Mouse (Mus musculus) intestine, embryonic 15.5 days (tissue): ENCODE data around the gene Gm20388. TPM values are rescaled to one million over a fixed set of nuclear protein-coding genes. Genes with fewer than 3 reads are reported as not detected.
"Not testable (repeated sequence)": the region's sequence is repeated elsewhere in the genome, so short reads cannot be mapped to it uniquely, and the experiment has no call there.

ENCODE experiments used
- ATAC-seq: fragments of 200-750 bp; cut with Nextera tagmentation; 2 replicates; pipeline ENCODE4 v1.8.0; 2017; ENCODE audit warnings: moderate TSS enrichment, moderate library complexity
- H3K27ac ChIP-seq: fragments of 300-500 bp; sonication (generic); 2 replicates; pipeline ENCODE4 v1.5.1; 2015; ENCODE audit warnings: mild to moderate bottlenecking, inconsistent platforms
- H3K27me3 ChIP-seq: fragments of 300-500 bp; sonication (generic); replicated peaks from 2 replicates; pipeline ENCODE4 v1.6.1; 2015; ENCODE audit warnings: inconsistent platforms
- H3K36me3 ChIP-seq: fragments of 300-500 bp; sonication (generic); 2 replicates; pipeline ENCODE4 v1.6.1; 2015; ENCODE audit warnings: inconsistent platforms
- H3K4me1 ChIP-seq: fragments of 300-500 bp; sonication (generic); replicated peaks from 2 replicates; pipeline ENCODE4 v1.6.1; 2015; ENCODE audit warnings: inconsistent platforms
- H3K4me2 ChIP-seq: fragments of 300-500 bp; sonication (generic); replicated peaks from 2 replicates; pipeline ENCODE4 v1.6.1; 2015; ENCODE audit warnings: mild to moderate bottlenecking, inconsistent platforms
- H3K4me3 ChIP-seq: fragments of 300-500 bp; sonication (generic); replicated peaks from 2 replicates; pipeline ENCODE4 v1.5.1; 2015; ENCODE audit warnings: inconsistent platforms
- H3K9ac ChIP-seq: fragments of 300-500 bp; sonication (generic); 2 replicates; pipeline ENCODE4 v1.6.1; 2015; ENCODE audit warnings: inconsistent platforms
- H3K9me3 ChIP-seq: fragments of 300-500 bp; sonication (generic); 2 replicates; pipeline ENCODE4 v1.6.1; 2016; ENCODE audit warnings: inconsistent platforms
- WGBS: fragments of 180-500 bp; shearing (Covaris S2); methylation state at CpG from one replicate; pipeline ENCODE4 v1.1.7; 2015; 5-methylcytosine and 5-hydroxymethylcytosine counted together
- polyA plus RNA-seq: library from polyadenylated mRNA; unstranded; fragments of >200 nt; fragmentation: Nextera tagmentation; extraction: Ambion mirVana; gene quantifications from 2 replicates; pipeline ENCODE4 v1.2.1, GENCODE M21; 2015

Gm20388 gene
- polyA plus RNA-seq, 1 experiment from 2014 or later = not detected

DNA sequence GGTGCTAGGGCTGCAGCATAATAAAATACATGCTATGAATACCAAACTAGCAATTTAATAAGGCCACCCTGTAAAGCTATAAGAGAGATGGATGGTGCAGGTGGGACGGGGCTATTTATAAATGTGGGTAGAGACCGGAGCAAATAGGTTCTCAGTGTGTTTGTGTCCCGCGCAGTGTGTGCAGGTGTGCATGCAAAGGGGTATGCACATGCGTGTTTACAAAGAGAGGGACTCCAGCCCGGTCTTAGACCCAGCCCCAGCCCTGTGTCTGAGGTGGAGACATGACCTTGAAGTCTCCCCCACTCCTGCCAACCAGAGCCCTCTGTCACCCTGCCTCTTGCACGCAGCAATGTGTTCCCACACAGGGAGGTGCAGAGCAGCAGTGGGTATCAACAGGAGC lies 4245.7 kb downstream of the Gm20388 start:
- Histone ChIP-seq H3K9me3 (no peaks in the 10 kb centered on the region), H3K36me3 (no peaks in the 10 kb centered on the region), H3K4me3 (no peak overlapping the region), H3K27ac (no peak overlapping the region), H3K9ac (no peak overlapping the region), H3K27me3 (no peaks in the 10 kb centered on the region), H3K4me1 (no peaks in the 10 kb centered on the region), H3K4me2 (no peak overlapping the region)
- WGBS = 80% methylated on average over 7 of the region's 7 CpGs
- ATAC-seq = no peak

DNA sequence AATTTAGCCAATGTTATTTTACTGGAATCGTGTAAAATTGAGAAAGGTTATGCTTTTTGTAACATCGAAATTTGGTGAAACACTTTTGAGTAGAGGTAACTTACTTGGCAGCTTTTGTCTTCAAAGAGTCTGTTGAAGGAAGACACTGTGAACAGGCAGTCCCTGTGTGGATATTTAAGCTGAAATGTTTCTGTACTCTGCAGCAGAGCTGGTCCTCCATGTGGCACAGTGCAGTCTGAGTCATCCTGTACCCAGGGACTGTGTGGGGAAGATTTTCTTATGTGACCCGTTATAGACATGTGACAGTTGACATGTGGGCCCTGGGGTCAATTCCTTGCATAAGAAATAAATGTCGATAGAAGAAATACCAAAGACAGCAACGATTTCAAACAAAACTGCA lies 4251.0 kb downstream of the Gm20388 start:
- Histone ChIP-seq H3K27me3 (no peaks in the 10 kb centered on the region), H3K36me3 (no peaks in the 10 kb centered on the region), H3K4me3 (no peak overlapping the region), H3K9ac (no peak overlapping the region), H3K4me1 (no peaks in the 10 kb centered on the region), H3K27ac (no peak overlapping the region), H3K9me3 (no peaks in the 10 kb centered on the region), H3K4me2 (no peak overlapping the region)
- WGBS = 85% methylated on average over 5 of the region's 5 CpGs
- ATAC-seq = no peak

DNA sequence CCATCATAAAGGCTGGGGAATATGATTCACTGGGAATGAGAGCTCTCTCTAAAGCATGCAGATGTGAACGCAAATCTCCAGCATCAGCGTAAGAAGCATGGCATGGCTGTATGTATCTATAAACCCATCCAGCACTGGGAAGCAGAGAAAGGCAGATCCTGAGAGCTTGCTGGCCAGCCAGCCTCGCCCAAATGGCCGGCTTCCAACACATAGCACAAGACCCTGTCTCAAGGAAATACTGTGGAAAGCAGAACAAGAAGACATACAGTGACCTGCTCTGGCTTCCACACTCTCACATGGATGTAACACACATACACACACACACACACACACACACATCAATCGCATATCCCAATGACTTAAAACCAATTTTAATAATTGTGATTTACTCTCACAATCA lies 4252.6 kb downstream of the Gm20388 start:
- Histone ChIP-seq H3K9me3 (no peaks in the 10 kb centered on the region), H3K4me2 (no peak overlapping the region), H3K27ac (no peak overlapping the region), H3K4me1 (no peaks in the 10 kb centered on the region), H3K4me3 (no peak overlapping the region), H3K36me3 (no peaks in the 10 kb centered on the region), H3K9ac (no peak overlapping the region), H3K27me3 (no peaks in the 10 kb centered on the region)
- WGBS = 79% methylated on average over 5 of the region's 5 CpGs
- ATAC-seq = no peak

DNA sequence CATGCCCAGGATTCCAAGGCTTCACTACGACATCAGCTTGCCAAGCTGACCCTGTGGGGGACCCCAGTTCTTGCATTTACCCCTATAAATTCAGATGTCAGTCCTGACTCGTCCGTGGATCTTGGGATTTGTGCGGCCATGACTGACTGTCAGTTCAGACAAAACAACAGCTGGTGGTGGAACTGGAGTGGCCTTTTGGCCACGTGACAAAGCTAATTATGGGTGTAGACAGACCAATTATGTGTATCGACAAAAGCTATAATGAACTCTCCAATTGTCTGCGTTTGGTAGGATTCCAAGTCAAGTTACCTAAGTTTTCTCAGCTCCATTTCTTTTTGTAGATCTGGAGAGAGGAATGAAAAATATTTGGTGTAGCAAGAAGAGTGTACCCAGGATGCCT lies 4259.1 kb downstream of the Gm20388 start:
- 77% methylated on average over 7 of the region's 7 CpGs for WGBS
- ATAC-seq = no peak
- no peaks in the 10 kb centered on the region for H3K27me3 ChIP-seq
- H3K4me3 ChIP-seq = no peak overlapping the region
- no peaks in the 10 kb centered on the region for H3K9me3 ChIP-seq
- no peak overlapping the region for H3K9ac ChIP-seq
- 0 out of 2 replicates have a peak, but pooled peaks cover 9% of the 10 kb centered on the region for H3K4me1 ChIP-seq
- H3K36me3 ChIP-seq = no peaks in the 10 kb centered on the region
- H3K4me2 ChIP-seq = no peak overlapping the region
- H3K27ac ChIP-seq = no peak overlapping the region

DNA sequence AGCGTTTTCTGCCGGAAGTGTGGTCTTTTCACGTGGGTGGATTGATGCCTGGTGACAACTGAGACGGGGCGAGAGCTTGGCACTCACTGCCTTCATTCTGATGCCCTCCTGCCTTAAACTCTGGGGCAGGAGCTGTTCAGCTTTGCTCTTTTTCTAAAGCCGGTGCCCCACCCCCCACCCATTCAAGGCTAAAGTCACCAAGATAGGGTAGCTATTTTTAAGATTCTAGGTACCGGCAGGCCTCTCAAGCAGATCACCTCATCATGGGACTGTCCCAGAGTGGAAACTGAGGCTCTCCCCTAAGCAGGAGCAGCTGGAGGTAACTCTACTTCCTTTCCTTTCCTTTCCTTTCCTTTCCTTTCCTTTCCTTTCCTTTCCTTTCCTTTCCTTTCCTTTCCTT lies 4260.0 kb downstream of the Gm20388 start:
- Histone ChIP-seq H3K4me3 (no peak overlapping the region), H3K9ac (no peak overlapping the region), H3K27ac (no peak overlapping the region), H3K4me2 (no peak overlapping the region), H3K9me3 (no peaks in the 10 kb centered on the region), H3K4me1 (0 out of 2 replicates have a peak, but pooled peaks cover 9% of the 10 kb centered on the region), H3K27me3 (no peaks in the 10 kb centered on the region), H3K36me3 (no peaks in the 10 kb centered on the region)
- WGBS = 81% methylated on average over 7 of the region's 7 CpGs
- no peak for ATAC-seq

DNA sequence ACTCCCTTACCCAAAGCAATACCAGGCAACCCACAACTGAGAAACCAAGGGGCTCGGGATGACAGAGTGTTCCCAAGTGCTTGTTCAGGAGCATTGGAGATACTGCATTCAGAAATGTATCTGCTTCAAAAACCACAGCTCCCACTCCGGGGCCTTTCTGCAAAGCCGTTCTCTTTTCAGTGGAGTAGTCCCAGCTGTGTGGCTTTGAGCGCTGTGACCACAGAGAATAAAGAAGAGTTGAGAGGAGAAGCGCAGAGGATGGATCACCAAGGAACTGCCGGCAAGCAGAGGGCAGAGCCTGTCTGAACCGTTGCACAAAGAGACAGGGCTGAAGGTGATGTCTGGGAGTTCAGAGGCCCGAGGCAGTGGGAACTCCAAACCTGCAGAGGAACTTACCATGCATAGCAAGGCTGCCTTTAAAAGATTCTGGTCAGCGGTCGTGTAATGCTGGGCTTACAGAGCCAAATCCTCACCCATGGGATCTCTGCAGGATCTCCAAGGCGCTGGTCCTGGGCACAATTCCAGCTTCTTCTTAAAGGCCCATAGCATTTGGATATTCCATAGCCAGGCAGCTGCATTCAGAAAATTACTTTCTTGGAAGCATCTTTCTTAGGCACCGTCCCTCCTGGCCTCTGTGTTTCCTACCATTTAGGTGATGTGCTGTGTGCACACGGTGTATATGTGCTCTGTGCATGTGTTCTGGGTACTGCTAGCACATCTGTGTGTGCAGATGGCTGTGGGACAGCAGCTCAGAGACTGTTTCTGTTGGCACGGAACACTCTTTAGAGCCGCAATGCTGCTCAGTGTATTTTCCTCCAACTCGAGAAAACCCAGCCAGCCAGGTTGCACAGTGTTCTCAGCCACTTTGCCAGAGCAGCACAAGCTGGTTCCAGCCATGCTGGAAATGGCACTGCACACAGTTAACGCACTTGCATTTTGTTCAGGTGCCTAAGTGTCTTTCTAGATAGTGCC lies 4261.2 kb downstream of the Gm20388 start:
- ATAC-seq = peak; percentile 55; the same call in 1 of the 2 replicates
- Histone ChIP-seq H3K9me3 (no peaks in the 10 kb centered on the region), H3K27ac (peak overlapping the region; percentile 75), H3K4me3 (no peak overlapping the region), H3K36me3 (no peaks in the 10 kb centered on the region), H3K4me1 (0 out of 2 replicates have a peak, but pooled peaks cover 9% of the 10 kb centered on the region), H3K4me2 (no peak overlapping the region; the same call in 1 of the 2 replicates), H3K27me3 (no peaks in the 10 kb centered on the region), H3K9ac (no peak overlapping the region)
- WGBS = 54% methylated on average over 17 of the region's 17 CpGs

DNA sequence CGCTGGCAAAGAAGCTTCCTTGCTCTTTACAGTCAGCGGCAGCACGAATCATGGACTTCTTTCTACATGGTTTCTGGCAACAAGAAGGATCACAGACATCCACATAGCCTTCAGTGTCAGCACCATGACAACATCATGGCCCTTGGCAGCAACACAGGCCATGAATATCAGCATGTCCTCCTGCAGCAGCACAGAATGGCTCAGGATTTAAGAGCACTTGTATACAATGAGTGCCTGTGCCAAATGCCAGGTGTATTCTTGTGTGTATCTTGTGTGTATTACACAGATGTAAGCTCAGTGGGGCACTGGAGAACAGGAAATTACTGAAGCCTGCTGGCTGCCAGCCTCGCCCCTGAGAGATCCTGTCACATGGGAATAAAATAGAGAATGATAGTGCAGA lies 4263.0 kb downstream of the Gm20388 start:
- no peaks in the 10 kb centered on the region for H3K9me3 ChIP-seq
- no peak overlapping the region for H3K4me3 ChIP-seq
- WGBS = 78% methylated on average over 4 of the region's 4 CpGs
- H3K27ac ChIP-seq = no peak overlapping the region
- H3K36me3 ChIP-seq = no peaks in the 10 kb centered on the region
- no peak overlapping the region for H3K4me2 ChIP-seq
- no peak for ATAC-seq
- no peaks in the 10 kb centered on the region for H3K27me3 ChIP-seq
- 0 out of 2 replicates have a peak, but pooled peaks cover 9% of the 10 kb centered on the region for H3K4me1 ChIP-seq
- H3K9ac ChIP-seq = no peak overlapping the region

DNA sequence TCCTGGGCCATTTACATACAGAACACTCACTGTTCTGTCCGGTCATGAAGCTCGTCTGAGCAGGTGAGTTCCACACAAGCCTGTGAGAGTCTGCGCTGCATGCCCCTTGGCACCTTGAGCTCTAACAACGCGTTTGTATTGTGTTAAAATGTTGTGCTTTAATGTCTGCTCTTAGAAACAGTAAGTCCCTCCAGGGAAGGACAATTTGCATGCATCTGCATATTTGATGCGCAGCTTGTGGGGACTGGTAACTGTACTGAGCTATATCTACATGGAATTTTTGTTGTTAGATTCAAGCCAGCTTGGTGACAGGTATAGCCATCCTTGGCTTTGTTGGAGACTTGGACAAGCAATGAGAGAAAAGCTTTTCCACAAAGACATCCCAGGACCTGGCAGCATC lies 4265.5 kb downstream of the Gm20388 start:
- no peak for ATAC-seq
- no peaks in the 10 kb centered on the region for H3K36me3 ChIP-seq

DNA sequence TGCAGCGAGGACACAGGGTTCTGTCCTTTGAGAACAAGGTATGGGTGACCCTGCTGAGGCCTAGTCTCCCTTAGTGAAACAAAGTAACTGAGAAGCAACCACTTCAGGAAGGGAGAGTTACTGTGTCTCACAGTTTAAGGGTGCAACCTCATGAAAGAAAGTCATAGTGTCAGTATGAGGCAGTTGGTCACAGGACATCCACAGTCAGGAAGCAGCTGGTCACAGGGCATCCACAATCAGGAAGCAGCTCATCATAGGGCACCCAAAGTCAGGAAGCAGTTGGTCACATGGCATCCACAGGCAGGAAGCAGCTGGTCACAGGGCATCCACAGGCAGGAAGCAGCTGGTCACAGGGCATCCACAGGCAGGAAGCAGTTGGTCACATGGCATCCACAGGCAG lies 4266.5 kb downstream of the Gm20388 start:
- H3K36me3 ChIP-seq, H3K27ac ChIP-seq, H3K27me3 ChIP-seq, H3K4me3 ChIP-seq, H3K4me2 ChIP-seq, ATAC-seq, H3K4me1 ChIP-seq, H3K9me3 ChIP-seq, H3K9ac ChIP-seq: not testable (repeated sequence)
- WGBS = 76% methylated on average over 1 of the region's 1 CpGs

More for the DNA sequence above, 4265.5 kb downstream of the Gm20388 start:
- H3K4me2 ChIP-seq = no peak overlapping the region
- H3K9me3 ChIP-seq = no peaks in the 10 kb centered on the region
- H3K9ac ChIP-seq = no peak overlapping the region
- no peaks in the 10 kb centered on the region for H3K27me3 ChIP-seq
- no peak overlapping the region for H3K27ac ChIP-seq
- WGBS = 88% methylated on average over 6 of the region's 6 CpGs
- 0 out of 2 replicates have a peak, but pooled peaks cover 9% of the 10 kb centered on the region for H3K4me1 ChIP-seq
- H3K4me3 ChIP-seq = no peak overlapping the region

DNA sequence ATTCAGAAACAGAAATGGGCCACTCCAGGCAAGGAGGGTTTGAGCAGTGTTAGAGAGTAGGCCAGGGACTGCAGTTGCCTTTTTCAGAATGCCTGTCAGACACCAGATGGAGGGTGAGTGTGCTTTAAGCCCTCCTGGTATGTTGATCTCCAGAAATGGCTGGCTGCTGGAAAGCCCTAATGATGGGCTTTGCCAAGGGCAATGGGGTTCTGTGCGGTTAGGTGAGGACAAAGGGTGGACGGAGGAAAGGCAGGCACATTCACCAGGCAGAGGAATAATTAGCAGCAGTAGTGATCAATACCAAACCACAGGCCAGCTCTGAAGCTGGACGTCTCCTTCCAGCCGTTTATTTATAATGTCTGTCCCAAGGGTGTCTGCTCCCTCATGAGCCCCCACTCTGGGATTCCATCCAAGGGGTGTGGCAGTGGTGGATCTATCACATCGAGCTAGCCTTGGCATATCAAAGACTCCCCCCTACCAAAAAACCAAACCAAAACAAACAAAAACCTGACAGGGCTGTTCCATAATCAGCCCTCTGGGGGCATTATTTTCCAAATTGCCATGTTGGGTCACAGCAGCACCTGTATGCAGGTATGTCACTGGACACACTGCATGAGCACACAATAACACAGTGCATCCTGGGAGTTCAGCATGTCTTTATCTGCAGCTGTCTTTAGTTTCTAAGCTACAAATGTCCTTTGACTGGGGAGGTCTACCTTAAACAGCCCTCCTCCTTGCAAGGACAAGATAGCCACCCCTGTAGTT lies 4270.2 kb downstream of the Gm20388 start:
- H3K9me3 ChIP-seq = no peaks in the 10 kb centered on the region
- H3K27me3 ChIP-seq = no peaks in the 10 kb centered on the region
- no peak overlapping the region for H3K4me2 ChIP-seq
- 51% methylated on average over 5 of the region's 5 CpGs for WGBS
- no peak for ATAC-seq
- H3K4me1 ChIP-seq = peaks cover 20% of the 10 kb centered on the region
- no peaks in the 10 kb centered on the region for H3K36me3 ChIP-seq
- no peak overlapping the region for H3K9ac ChIP-seq
- no peak overlapping the region for H3K27ac ChIP-seq
- no peak overlapping the region for H3K4me3 ChIP-seq

DNA sequence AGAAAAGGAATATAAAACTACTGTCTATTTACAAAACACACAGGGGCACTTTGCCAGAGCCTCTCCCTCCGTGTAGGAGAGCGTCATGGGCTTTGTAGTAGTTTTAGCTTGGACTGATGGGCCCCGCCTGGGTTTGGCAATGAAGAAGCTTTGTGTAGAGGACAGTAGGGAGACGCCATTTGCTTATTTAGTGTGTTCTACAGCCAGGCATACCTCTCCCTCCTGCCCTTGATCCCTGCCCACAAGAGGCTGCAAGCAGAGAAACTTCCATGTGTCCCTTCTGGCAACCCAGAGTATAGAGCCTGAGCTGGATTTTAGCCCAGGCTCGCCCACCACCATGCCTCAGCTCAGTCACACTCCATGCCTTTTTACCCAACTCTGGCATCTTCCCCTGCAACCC lies 4271.1 kb downstream of the Gm20388 start:
- H3K27me3 ChIP-seq = no peaks in the 10 kb centered on the region
- WGBS = 54% methylated on average over 5 of the region's 5 CpGs
- H3K36me3 ChIP-seq = no peaks in the 10 kb centered on the region
- H3K9me3 ChIP-seq = no peaks in the 10 kb centered on the region
- H3K4me2 ChIP-seq = no peak overlapping the region
- no peak overlapping the region for H3K9ac ChIP-seq
- H3K4me1 ChIP-seq = peaks cover 20% of the 10 kb centered on the region
- H3K27ac ChIP-seq = peak overlapping the region; percentile 22; the same call in 1 of the 2 replicates
- peak; percentile 17; the same call in 1 of the 2 replicates for ATAC-seq
- H3K4me3 ChIP-seq = no peak overlapping the region

DNA sequence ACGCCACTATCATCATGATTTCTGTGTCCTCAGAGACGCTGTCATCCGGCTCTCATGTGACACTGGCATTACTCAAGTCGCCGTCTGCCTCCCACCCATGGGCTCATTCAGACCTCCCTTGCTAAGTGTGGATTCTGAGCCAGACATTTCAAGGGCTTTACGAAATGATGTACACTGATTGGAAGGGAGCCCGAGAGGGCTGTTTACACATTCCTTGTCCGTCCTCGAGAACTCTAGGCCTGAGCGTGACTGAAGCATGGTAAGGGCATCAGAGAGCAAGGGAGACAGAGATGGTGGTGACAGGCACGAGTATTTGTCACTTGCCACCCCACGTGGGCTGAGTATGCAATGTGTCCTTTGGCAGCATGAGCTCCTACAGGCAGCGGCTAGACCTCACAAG lies 4271.6 kb downstream of the Gm20388 start:
- peak overlapping the region; percentile 45; the same call in 1 of the 2 replicates for H3K27ac ChIP-seq
- H3K4me3 ChIP-seq = no peak overlapping the region
- peaks cover 20% of the 10 kb centered on the region for H3K4me1 ChIP-seq
- WGBS = 33% methylated on average over 13 of the region's 13 CpGs
- no peaks in the 10 kb centered on the region for H3K27me3 ChIP-seq
- H3K4me2 ChIP-seq = no peak overlapping the region
- ATAC-seq = peak; percentile 82
- H3K9me3 ChIP-seq = no peaks in the 10 kb centered on the region
- H3K36me3 ChIP-seq = no peaks in the 10 kb centered on the region
- H3K9ac ChIP-seq = no peak overlapping the region
